ENCODE assay signal across 9 mouse cellular contexts in genomic region chr7:143006097-143006755, GRCm38 (mm10). TPM values are rescaled to one million over a fixed set of nuclear protein-coding genes. Genes with fewer than 3 reads are reported as not detected.
DNase-seq lines count a peak whose midpoint lies in the region; ATAC-seq and TF ChIP-seq lines count a peak whose summit lies in the region.
"Had no signal": no experiment of that assay in that cellular context is flagged by ENCODE, and none has a peak within 500 bp of the region (broad histone marks: within the 10 kb centered on the region; RNA-seq: fewer than 3 reads in every experiment).

No protein-coding gene starts in this region.

- no peaks in the 10 kb centered on the region for H3K27me3 ChIP-seq in forebrain, embryonic 11.5 days (ENCODE audit: control insufficient read depth, insufficient read depth, low read length)
- H3K27me3 ChIP-seq in forebrain, postnatal 0 days (ENCODE audit: insufficient read depth, low read length): no peaks in the 10 kb centered on the region
- no peaks in the 10 kb centered on the region for H3K27me3 ChIP-seq in embryonic facial prominence, embryonic 12.5 days
- H3K27me3 ChIP-seq in lung, postnatal 0 days (replicated peaks; ENCODE audit: insufficient read depth, low read length): no peaks in the 10 kb centered on the region

- TF ChIP-seq CTCF in forebrain, postnatal 0 days (IDR thresholded peaks at IDR 0.05; ENCODE audit: low read depth): no peak
- TF ChIP-seq CTCF in lung, postnatal 0 days (IDR thresholded peaks at IDR 0.05): no peak

- H3K9ac ChIP-seq in forebrain, embryonic 11.5 days (ENCODE audit: low read length): no peak overlapping the region
- H3K9ac ChIP-seq in forebrain, postnatal 0 days: no peak overlapping the region
- H3K9ac ChIP-seq in embryonic facial prominence, embryonic 12.5 days: no peak overlapping the region
- peak overlapping the region; percentile 26; the same call in 1 of the 2 replicates for H3K9ac ChIP-seq in lung, postnatal 0 days (replicated peaks; ENCODE audit: low read depth)

- no peak overlapping the region for H3K4me2 ChIP-seq in forebrain, embryonic 11.5 days (ENCODE audit: low read depth, low read length, severe bottlenecking)
- H3K4me2 ChIP-seq in forebrain, postnatal 0 days (ENCODE audit: low read depth): no peak overlapping the region
- no peak overlapping the region for H3K4me2 ChIP-seq in embryonic facial prominence, embryonic 12.5 days (replicated peaks)
- 0 out of 2 replicates have a peak overlapping the region, but pooled peaks have one; percentile 19 for H3K4me2 ChIP-seq in lung, postnatal 0 days (replicated peaks; ENCODE audit: low read depth, low read length)

- H3K9me3 ChIP-seq in forebrain, embryonic 11.5 days (ENCODE audit: control insufficient read depth, low read length): no peaks in the 10 kb centered on the region
- H3K9me3 ChIP-seq in forebrain, postnatal 0 days (ENCODE audit: low read length): no peaks in the 10 kb centered on the region
- H3K9me3 ChIP-seq in embryonic facial prominence, embryonic 12.5 days: no peaks in the 10 kb centered on the region
- H3K9me3 ChIP-seq in lung, postnatal 0 days (ENCODE audit: low read length): no peaks in the 10 kb centered on the region

- TF ChIP-seq EP300 in lung, postnatal 0 days (IDR thresholded peaks at IDR 0.05): peak; percentile 39; the same call in 1 of the 2 replicates

- H3K4me1 ChIP-seq in forebrain, embryonic 11.5 days (replicated peaks; ENCODE audit: control insufficient read depth, insufficient read depth, low read length): 0 out of 2 replicates have a peak, but pooled peaks cover 4% of the 10 kb centered on the region
- no peaks in the 10 kb centered on the region; the same call in 1 of the 2 replicates for H3K4me1 ChIP-seq in forebrain, postnatal 0 days (ENCODE audit: insufficient read depth)
- peaks cover 21% of the 10 kb centered on the region for H3K4me1 ChIP-seq in embryonic facial prominence, embryonic 12.5 days
- H3K4me1 ChIP-seq in lung, postnatal 0 days (ENCODE audit: insufficient read depth, low read depth, low read length): peaks cover 22% of the 10 kb centered on the region; the same call in 1 of the 2 replicates

- H3K36me3 ChIP-seq in forebrain, embryonic 11.5 days (ENCODE audit: control insufficient read depth, insufficient read depth, low read length): no peaks in the 10 kb centered on the region
- no peaks in the 10 kb centered on the region for H3K36me3 ChIP-seq in forebrain, postnatal 0 days (ENCODE audit: insufficient read depth)
- no peaks in the 10 kb centered on the region for H3K36me3 ChIP-seq in embryonic facial prominence, embryonic 12.5 days
- H3K36me3 ChIP-seq in lung, postnatal 0 days (ENCODE audit: insufficient read depth, low read length): no peaks in the 10 kb centered on the region

- no peak overlapping the region for H3K4me3 ChIP-seq in forebrain, embryonic 11.5 days (ENCODE audit: low read depth, low read length)
- H3K4me3 ChIP-seq in forebrain, postnatal 0 days (ENCODE audit: low read depth, low read length): no peak overlapping the region
- H3K4me3 ChIP-seq in embryonic facial prominence, embryonic 12.5 days: no peak overlapping the region
- H3K4me3 ChIP-seq in lung, postnatal 0 days (ENCODE audit: low read depth, low read length): no peak overlapping the region

- no peak for ATAC-seq in forebrain, embryonic 11.5 days (replicated peaks; ENCODE audit: low FRiP score)
- no peak for ATAC-seq in forebrain, postnatal 0 days
- no peak for ATAC-seq in embryonic facial prominence, embryonic 12.5 days (ENCODE audit: insufficient number of reproducible peaks, insufficient read depth, low FRiP score, low TSS enrichment)
- no peak; the same call in 1 of the 2 replicates for ATAC-seq in lung, postnatal 0 days
- ATAC-seq in granulocyte monocyte progenitor cell, adult 5-6 weeks (replicated peaks; ENCODE audit: poor library complexity, severe bottlenecking): no peak
- no peak for ATAC-seq in cerebellum, adult (ENCODE audit: insufficient number of reproducible peaks, low FRiP score, low TSS enrichment)

- WGBS in forebrain, embryonic 11.5 days: 68% methylated on average over 2 of the region's 2 CpGs
- 86% methylated on average over 2 of the region's 2 CpGs for WGBS in forebrain, postnatal 0 days
- WGBS in embryonic facial prominence, embryonic 12.5 days: 81% methylated on average over 2 of the region's 2 CpGs
- WGBS in lung, postnatal 0 days: 89% methylated on average over 2 of the region's 2 CpGs

- H3K27ac ChIP-seq in forebrain, embryonic 11.5 days (ENCODE audit: low read depth, low read length): 0 out of 2 replicates have a peak overlapping the region, but pooled peaks have one; percentile 6
- no peak overlapping the region for H3K27ac ChIP-seq in forebrain, postnatal 0 days (ENCODE audit: low read depth, low read length)
- H3K27ac ChIP-seq in embryonic facial prominence, embryonic 12.5 days: 0 out of 2 replicates have a peak overlapping the region, but pooled peaks have one; percentile 9
- H3K27ac ChIP-seq in lung, postnatal 0 days (ENCODE audit: low read length): peak overlapping the region; percentile 75

- intact Hi-C loops in left cerebral cortex, postnatal 10 days (cut with DNase I): no loop called here

- DNase-seq in forebrain, embryonic 11.5 days (ENCODE audit: low spot score): no peak
- no peak for DNase-seq in forebrain, postnatal 0 days
- peak; percentile 67 for DNase-seq in 416B (ENCODE audit: low read depth)
- peak; percentile 23 for DNase-seq in lung, postnatal 0 days (ENCODE audit: low spot score)
- DNase-seq in left cerebral cortex, postnatal 10 days (ENCODE audit: extremely low spot score in 1 of 2, low spot score in 2 of 2): no peak
- DNase-seq: right cerebral cortex, postnatal 14 days had no signal

RNA-seq across cellular contexts. Expression of gene Tspan32, which starts 1.4 kb away (rescaled TPM):
- polyA plus RNA-seq in forebrain, embryonic 11.5 days (2014; fragmentation: Nextera tagmentation; extraction: Ambion mirVana): 4.2 and 5.3 TPM in 2 replicates
- total RNA-seq in forebrain, postnatal 0 days (2014; rRNA removed): 1.4 TPM in 1 of 2 replicates, not detected in the other
- polyA plus RNA-seq in forebrain, postnatal 0 days (2015; fragmentation: Nextera tagmentation; extraction: Ambion mirVana): 0.53 and 0.56 TPM in 2 replicates
- 1.9 and 3.3 TPM in 2 replicates for polyA plus RNA-seq in embryonic facial prominence, embryonic 12.5 days (2016; fragmentation: Nextera tagmentation; extraction: Ambion mirVana)
- polyA plus RNA-seq in lung, postnatal 0 days (2015; fragmentation: Nextera tagmentation; extraction: Ambion mirVana): 6.1 and 7.8 TPM in 2 replicates
- total RNA-seq in granulocyte monocyte progenitor cell, adult 5-6 weeks (2014; fragmentation: Nextera tagmentation): 140 and 158 TPM in 2 replicates
- total RNA-seq in granulocyte monocyte progenitor cell, adult 5-6 weeks (2017): 95.1 and 117 TPM in 2 replicates
- total RNA-seq in left cerebral cortex, postnatal 10 days (2021): under 1 TPM; 0.26 to 0.32 TPM

RNA-seq across cellular contexts. Expression of gene Ascl2, which starts 37.2 kb away (rescaled TPM):
- 0.12 and 0.49 TPM in 2 replicates for polyA plus RNA-seq in forebrain, embryonic 11.5 days (2014; fragmentation: Nextera tagmentation; extraction: Ambion mirVana)
- 0.54 TPM in 1 of 2 replicates, not detected in the other for total RNA-seq in forebrain, postnatal 0 days (2014; rRNA removed)
- polyA plus RNA-seq in forebrain, postnatal 0 days (2015; fragmentation: Nextera tagmentation; extraction: Ambion mirVana): 0.44 and 0.52 TPM in 2 replicates
- polyA plus RNA-seq in embryonic facial prominence, embryonic 12.5 days (2016; fragmentation: Nextera tagmentation; extraction: Ambion mirVana): 0.29 and 0.51 TPM in 2 replicates
- polyA plus RNA-seq in lung, postnatal 0 days (2015; fragmentation: Nextera tagmentation; extraction: Ambion mirVana): 0.90 and 1.3 TPM in 2 replicates
- 2.0 TPM in 2 replicates for total RNA-seq in granulocyte monocyte progenitor cell, adult 5-6 weeks (2014; fragmentation: Nextera tagmentation)
- 0.34 and 0.82 TPM in 2 replicates for total RNA-seq in granulocyte monocyte progenitor cell, adult 5-6 weeks (2017)
- total RNA-seq in left cerebral cortex, postnatal 10 days (2021): under 1 TPM; 0.43 to 0.58 TPM

RNA-seq across cellular contexts. Expression of gene Cd81, which starts 46.3 kb away (rescaled TPM):
- 216 and 246 TPM in 2 replicates for polyA plus RNA-seq in forebrain, embryonic 11.5 days (2014; fragmentation: Nextera tagmentation; extraction: Ambion mirVana)
- total RNA-seq in forebrain, postnatal 0 days (2014; rRNA removed): 349 and 423 TPM in 2 replicates
- polyA plus RNA-seq in forebrain, postnatal 0 days (2015; fragmentation: Nextera tagmentation; extraction: Ambion mirVana): 470 and 473 TPM in 2 replicates
- 318 and 332 TPM in 2 replicates for polyA plus RNA-seq in embryonic facial prominence, embryonic 12.5 days (2016; fragmentation: Nextera tagmentation; extraction: Ambion mirVana)
- 724 and 747 TPM in 2 replicates for polyA plus RNA-seq in lung, postnatal 0 days (2015; fragmentation: Nextera tagmentation; extraction: Ambion mirVana)
- 63.8 and 77.3 TPM in 2 replicates for total RNA-seq in granulocyte monocyte progenitor cell, adult 5-6 weeks (2014; fragmentation: Nextera tagmentation)
- 159 and 201 TPM in 2 replicates for total RNA-seq in granulocyte monocyte progenitor cell, adult 5-6 weeks (2017)
- 100 to 1,000 TPM; 344 to 359 TPM for total RNA-seq in left cerebral cortex, postnatal 10 days (2021)

Comparison
In these comparisons a context has a peak if more than half of its experiments do, and no peak if none do; other contexts are left out.
1. DNase-seq: peak in 416B (single experiment) and lung, postnatal 0 days (single experiment); none in forebrain, embryonic 11.5 days (single experiment), forebrain, postnatal 0 days (single experiment) and left cerebral cortex, postnatal 10 days (0 of 2).